ENCODE assay signal across 18 mouse cellular contexts in the genomic region with DNA sequence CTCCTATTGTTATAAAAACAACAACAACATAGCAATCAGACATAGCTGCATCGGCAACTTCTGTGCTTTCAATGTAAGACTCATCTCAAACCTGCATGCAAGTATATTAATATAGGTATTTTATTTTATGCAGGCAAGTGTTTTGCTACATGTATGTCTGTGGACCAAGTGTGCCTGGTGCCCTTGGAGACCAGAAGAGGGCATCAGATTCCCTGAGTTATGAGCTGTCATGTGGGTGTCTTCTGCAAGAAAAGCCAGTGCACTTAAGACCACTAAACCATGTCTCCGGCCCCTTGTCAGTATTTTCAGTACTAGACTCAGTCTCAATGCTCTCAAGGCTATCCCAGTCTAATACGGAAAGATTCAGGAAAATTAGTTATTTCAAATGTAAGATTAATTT.
DNase-seq lines count a peak whose midpoint lies in the region; ATAC-seq and TF ChIP-seq lines count a peak whose summit lies in the region.
"Had no signal": no experiment of that assay in that cellular context is flagged by ENCODE, and none has a peak within 500 bp of the region (broad histone marks: within the 10 kb centered on the region; RNA-seq: fewer than 3 reads in every experiment).

No protein-coding gene starts in this region.

- no peak overlapping the region for H3K4me2 ChIP-seq in heart, embryonic 11.5 days
- H3K4me2 ChIP-seq: embryonic facial prominence, embryonic 15.5 days; hindbrain, embryonic 13.5 days; kidney, embryonic 15.5 days; liver, embryonic 13.5 days; neural tube, embryonic 13.5 days had no signal

- peaks cover 19% of the 10 kb centered on the region for H3K36me3 ChIP-seq in heart, embryonic 11.5 days (ENCODE audit: control insufficient read depth, insufficient read depth, low read length)

- no peak for ATAC-seq in CD4-positive, CD25-positive, alpha-beta regulatory T cell, adult 4 months
- ATAC-seq in heart, embryonic 11.5 days (replicated peaks; ENCODE audit: insufficient number of reproducible peaks, low FRiP score, low TSS enrichment), result no peak
- ATAC-seq: intestine, embryonic 16.5 days had no signal

- no peak overlapping the region for H3K27ac ChIP-seq in heart, embryonic 11.5 days (ENCODE audit: low read depth, low read length)
- H3K27ac ChIP-seq: embryonic facial prominence, embryonic 15.5 days; forebrain, embryonic 10.5 days; hindbrain, embryonic 13.5 days; kidney, embryonic 15.5 days; liver, embryonic 13.5 days; neural tube, embryonic 13.5 days had no signal

- no peak overlapping the region for H3K9ac ChIP-seq in heart, embryonic 11.5 days (ENCODE audit: low read depth, low read length)
- H3K9ac ChIP-seq: embryonic facial prominence, embryonic 15.5 days; hindbrain, embryonic 13.5 days; kidney, embryonic 15.5 days; liver, embryonic 13.5 days; neural tube, embryonic 13.5 days had no signal

- H3K27me3 ChIP-seq in heart, embryonic 11.5 days (ENCODE audit: control insufficient read depth, insufficient read depth, low read length), result no peaks in the 10 kb centered on the region
- H3K27me3 ChIP-seq: embryonic facial prominence, embryonic 15.5 days; hindbrain, embryonic 13.5 days; kidney, embryonic 15.5 days; liver, embryonic 13.5 days; neural tube, embryonic 13.5 days had no signal

- H3K4me3 ChIP-seq in heart, embryonic 11.5 days (ENCODE audit: low read depth, low read length), result no peak overlapping the region
- no peak overlapping the region for H3K4me3 ChIP-seq in lung, adult 2 months (replicated peaks; ENCODE audit: extremely low read depth, low read depth, low read length)
- H3K4me3 ChIP-seq: embryonic facial prominence, embryonic 15.5 days; forebrain, embryonic 10.5 days; hindbrain, embryonic 13.5 days; kidney, embryonic 15.5 days; liver, embryonic 13.5 days; neural tube, embryonic 13.5 days had no signal

- peaks cover 4% of the 10 kb centered on the region for H3K9me3 ChIP-seq in heart, embryonic 11.5 days (replicated peaks; ENCODE audit: control insufficient read depth, low read length)
- H3K9me3 ChIP-seq: embryonic facial prominence, embryonic 15.5 days; forebrain, embryonic 10.5 days; hindbrain, embryonic 13.5 days; kidney, embryonic 15.5 days; liver, embryonic 13.5 days; neural tube, embryonic 13.5 days had no signal

- WGBS in heart, embryonic 11.5 days (ENCODE audit: insufficient replicate concordance), result 78% methylated on average over 3 of the region's 3 CpGs
- 91% methylated on average over 3 of the region's 3 CpGs for WGBS in lung, adult 2 months

- TF ChIP-seq POLR2A in lung, adult 2 months (IDR thresholded peaks at IDR 0.05; ENCODE audit: borderline replicate concordance, extremely low read depth, low read depth, low read length), result no peak

- peaks cover 8% of the 10 kb centered on the region; the same call in 1 of the 2 replicates for H3K4me1 ChIP-seq in heart, embryonic 11.5 days (ENCODE audit: control insufficient read depth, insufficient read depth, low read length)
- H3K4me1 ChIP-seq in lung, adult 2 months (ENCODE audit: control insufficient read depth, insufficient read depth, low read length), result no peaks in the 10 kb centered on the region
- H3K4me1 ChIP-seq: embryonic facial prominence, embryonic 15.5 days; forebrain, embryonic 10.5 days; hindbrain, embryonic 13.5 days; kidney, embryonic 15.5 days; liver, embryonic 13.5 days; neural tube, embryonic 13.5 days had no signal

- peak; percentile 25 for DNase-seq in CD4-positive, CD25-positive, alpha-beta regulatory T cell, adult 2 months (ENCODE audit: low read depth, low spot score)
- DNase-seq in heart, adult 11 months, result peak; percentile 71
- DNase-seq in lung, adult 2 months, result no peak
- DNase-seq in lung, adult 18-20 months, result no peak
- DNase-seq in induced T-regulatory cell, adult 2 months (ENCODE audit: low read depth), result peak; percentile 17
- DNase-seq in gastrocnemius, postnatal 25 days, result no peak
- DNase-seq: embryo, embryonic 11 days; heart, postnatal 10 days; liver, embryonic 13.5 days; right cerebral cortex, postnatal 4 days had no signal

- 0 out of 2 replicates have a peak, but pooled peaks have one; percentile 17 for TF ChIP-seq CTCF in lung, adult 2 months (IDR thresholded peaks at IDR 0.05; ENCODE audit: insufficient read depth, low read length)

Comparison
In these comparisons a context has a peak if more than half of its experiments do, and no peak if none do; other contexts are left out.
1. DNase-seq: peak in CD4-positive, CD25-positive, alpha-beta regulatory T cell, adult 2 months (single experiment), heart, adult 11 months (single experiment) and induced T-regulatory cell, adult 2 months (single experiment); none in lung, adult 2 months (single experiment), lung, adult 18-20 months (0 of 2) and gastrocnemius, postnatal 25 days (single experiment).